Mouse (Mus musculus): ENCODE data around the gene Rsl24d1.
"Not testable (repeated sequence)": the region's sequence is repeated elsewhere in the genome, so short reads cannot be mapped to it uniquely, and the experiment has no call there.

Rsl24d1 gene

DNA sequence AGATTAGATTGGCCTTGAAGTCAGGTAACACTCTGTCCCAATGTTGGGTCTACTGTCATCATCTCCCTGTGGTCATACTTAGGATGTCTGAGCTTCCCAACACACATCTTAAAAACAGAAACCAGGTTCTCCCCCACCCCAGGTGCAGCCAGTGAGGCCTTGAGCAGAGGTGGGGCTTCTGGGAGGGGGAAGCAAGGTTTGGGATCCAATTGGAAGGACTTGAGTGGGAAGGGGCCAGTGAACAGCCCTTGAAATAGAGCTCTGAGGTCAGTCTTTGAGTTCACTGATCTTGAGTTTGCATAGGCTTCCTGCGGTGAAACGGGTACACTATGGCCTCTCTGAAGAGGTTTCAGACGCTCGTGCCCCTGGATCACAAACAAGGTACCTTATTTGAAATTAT lies 11.0 kb upstream of the Rsl24d1 start, which contains the start of gene Gm20509:
Gene Gm20509, plus strand, starts transcription at position 290 of the 400 bp plus-strand sequence.
- DNase-seq (ENCODE audit: low spot score in 2 of 2) = no peak

DNA sequence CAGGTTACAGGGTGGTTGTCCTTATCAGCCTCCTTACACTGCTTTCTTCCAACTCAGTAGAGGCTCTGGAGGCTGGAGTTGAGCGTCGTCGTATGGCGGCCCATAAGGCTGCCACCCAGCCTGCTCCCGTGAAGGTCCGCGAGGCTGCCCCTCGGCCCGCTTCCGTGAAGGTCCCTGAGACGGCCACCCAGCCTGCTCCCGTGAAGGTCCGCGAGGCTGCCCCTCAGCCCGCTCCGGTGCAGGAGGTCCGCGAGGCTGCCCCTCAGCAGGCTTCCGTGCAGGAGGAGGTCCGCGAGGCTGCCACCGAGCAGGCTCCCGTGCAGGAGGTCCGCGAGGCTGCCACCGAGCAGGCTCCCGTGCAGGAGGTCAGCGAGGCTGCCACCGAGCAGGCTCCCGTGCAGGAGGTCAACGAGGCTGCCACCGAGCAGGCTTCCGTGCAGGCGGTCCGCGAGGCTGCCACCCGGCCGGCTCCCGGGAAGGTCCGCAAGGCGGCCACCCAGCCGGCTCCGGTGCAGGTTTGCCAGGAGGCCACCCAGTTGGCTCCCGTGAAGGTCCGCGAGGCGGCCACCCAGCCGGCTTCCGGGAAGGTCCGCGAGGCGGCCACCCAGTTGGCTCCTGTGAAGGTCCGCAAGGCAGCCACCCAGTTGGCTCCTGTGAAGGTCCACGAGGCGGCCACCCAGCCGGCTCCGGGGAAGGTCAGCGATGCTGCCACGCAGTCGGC lies 9.9 kb upstream of the Rsl24d1 start:
- DNase-seq (ENCODE audit: low spot score in 2 of 2) = peak in 1 of 2 experiments; percentile 61

DNA sequence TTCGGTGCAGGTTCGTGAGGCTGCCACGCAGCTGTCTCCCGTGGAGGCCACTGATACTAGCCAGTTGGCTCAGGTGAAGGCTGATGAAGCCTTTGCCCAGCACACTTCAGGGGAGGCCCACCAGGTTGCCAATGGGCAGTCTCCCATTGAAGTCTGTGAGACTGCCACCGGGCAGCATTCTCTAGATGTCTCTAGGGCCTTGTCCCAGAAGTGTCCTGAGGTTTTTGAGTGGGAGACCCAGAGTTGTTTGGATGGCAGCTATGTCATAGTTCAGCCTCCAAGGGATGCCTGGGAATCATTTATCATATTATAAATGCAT lies 9.4 kb upstream of the Rsl24d1 start:
- DNase-seq (ENCODE audit: low spot score in 2 of 2) = no peak

DNA sequence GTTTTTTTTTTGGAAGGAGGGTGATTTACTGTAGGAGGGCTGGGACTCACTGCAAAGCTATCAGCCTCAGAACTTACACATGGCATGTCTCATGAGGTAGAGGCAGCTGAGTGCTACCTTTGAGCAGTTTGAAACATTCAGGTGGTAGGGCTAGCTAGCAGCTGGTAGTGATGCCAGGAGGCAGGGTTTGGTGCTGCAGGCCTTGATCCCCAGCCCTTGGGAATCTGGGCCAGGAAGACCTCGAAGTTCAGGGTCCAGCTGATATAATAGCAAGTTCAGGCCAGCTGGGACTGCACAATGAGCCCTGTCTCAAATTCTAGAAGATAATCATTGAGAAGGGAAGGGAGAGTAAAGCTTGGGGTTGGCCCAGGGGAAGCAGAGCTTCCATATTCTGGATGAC lies 8.1 kb upstream of the Rsl24d1 start:
- no peak for DNase-seq (ENCODE audit: low spot score in 2 of 2)

DNA sequence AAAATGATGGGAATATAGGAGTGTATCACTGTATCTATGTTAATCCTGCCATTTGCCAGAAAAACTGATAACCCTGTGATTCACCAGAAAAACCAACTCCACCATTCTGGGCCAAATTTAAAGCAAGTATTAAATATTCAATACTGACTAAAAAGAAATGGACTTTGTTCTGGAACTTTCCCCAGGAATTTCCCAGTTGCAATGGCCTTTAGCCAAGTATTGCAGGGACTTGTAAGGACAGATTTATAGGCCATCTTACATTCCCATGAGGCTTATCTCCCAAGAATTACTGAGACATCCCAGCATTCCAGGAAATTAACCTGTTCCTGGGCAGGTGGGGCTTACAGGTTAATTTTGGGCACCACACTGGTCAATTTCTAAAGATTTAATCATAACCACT lies 7.5 kb upstream of the Rsl24d1 start:
- no peak for DNase-seq (ENCODE audit: low spot score in 2 of 2)

DNA sequence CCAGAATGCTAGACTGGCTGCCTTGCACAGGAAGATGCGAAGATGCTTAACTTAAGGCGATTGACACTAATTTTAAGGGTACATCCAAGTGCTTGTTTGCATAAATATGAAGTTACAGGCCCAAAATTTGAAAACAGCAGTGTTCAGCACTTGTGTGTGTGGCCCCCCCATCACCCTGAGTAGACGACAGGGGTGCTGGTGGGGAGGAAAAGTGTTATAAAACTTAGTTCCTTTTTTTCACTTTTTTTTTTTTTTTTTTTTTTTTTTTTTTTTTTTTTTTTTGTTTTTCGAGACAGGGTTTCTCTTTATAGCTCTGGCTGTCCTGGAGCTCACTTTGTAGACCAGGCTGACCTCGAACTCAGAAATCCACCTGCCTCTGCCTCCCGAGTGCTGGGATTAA lies 3.5 kb downstream of the Rsl24d1 start:
- DNase-seq (ENCODE audit: low spot score in 2 of 2) = not testable (repeated sequence)

DNA sequence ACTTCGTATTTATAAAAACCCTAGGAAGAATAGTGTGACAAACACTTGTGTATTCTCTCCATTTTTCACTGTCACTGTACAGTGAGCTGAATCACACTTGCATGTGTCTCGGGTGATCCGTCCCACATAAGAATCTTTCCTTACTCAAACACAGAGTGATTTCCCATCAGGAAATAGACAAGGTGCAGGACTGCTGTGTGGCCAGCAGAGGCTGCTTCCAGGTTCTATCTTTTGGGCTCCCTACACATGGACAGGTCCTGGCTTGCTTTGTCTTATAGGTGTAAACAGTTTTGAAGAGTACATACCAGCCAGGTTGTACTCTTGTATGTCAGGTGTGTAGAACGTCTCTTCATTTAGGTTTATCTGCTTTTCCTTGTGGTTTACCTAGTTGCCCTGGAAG lies 4.8 kb downstream of the Rsl24d1 start:
- no peak for DNase-seq (ENCODE audit: low spot score in 2 of 2)

DNA sequence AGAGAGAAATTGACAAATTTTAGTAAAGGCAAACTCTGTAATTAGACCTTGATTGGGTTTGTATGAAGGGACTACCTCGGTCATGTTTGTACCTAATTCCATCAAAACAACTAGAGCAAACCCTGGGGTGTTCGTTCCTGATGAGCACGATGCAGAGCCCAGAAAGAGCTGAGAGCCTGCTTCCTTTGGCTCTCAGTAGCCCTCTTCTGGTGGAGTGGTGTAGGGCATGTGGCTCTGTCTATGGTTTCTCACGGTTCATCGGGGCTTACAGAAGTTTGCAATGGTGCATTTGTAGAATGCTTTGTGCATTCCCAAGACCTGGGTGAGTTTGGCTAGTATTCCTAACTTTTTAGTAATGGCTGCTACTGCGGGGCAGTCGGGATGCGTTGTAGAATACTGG lies 8.5 kb downstream of the Rsl24d1 start:
- DNase-seq (ENCODE audit: low spot score in 2 of 2) = no peak

DNA sequence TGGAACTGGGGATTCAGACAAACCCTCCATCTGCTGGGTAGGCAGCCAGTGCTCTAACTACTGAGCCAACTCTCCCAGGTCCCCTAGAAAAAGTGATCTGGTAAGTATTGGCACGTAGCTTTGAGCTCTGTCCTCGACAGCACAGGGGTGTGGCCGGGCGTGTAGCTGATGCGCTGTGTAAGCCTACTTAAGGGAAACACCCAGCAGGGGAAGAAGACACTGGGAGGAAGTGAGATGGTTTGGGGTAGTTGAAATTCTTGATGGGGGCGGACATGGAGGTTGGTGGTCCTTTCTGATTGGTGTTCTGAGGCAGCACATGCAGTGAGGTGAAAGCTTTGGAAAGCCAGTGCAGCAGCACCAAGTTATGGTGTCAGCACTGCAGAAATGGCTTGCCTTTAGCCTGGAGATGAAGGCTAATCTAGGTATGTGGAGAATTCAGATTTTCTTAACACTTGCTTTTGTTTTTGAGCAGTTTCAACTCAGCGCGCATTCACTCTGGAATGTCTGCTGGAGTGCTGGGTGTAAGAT lies 11.9 kb downstream of the Rsl24d1 start:
- DNase-seq (ENCODE audit: low spot score in 2 of 2) = no peak

DNA sequence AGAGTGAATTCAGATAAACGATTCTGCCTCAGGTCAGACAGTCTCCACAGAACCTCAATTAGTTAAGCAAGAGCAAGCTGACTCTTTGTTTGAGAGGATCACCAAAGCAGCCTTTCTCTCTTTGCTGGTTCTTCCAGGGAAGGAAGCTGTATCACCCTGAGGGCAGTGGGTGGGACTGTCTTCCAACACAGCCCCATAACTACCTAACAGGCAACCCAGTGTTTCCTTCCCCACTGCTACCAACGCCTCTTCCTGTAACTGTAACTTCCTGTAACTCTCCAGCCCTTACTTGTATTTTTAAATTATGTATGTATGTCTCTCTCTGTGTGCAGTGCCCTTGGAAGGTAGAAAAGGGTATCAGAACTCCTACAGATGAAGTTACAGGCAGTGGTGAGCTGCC lies 14.2 kb downstream of the Rsl24d1 start:
- DNase-seq (ENCODE audit: low spot score in 2 of 2) = no peak

DNA sequence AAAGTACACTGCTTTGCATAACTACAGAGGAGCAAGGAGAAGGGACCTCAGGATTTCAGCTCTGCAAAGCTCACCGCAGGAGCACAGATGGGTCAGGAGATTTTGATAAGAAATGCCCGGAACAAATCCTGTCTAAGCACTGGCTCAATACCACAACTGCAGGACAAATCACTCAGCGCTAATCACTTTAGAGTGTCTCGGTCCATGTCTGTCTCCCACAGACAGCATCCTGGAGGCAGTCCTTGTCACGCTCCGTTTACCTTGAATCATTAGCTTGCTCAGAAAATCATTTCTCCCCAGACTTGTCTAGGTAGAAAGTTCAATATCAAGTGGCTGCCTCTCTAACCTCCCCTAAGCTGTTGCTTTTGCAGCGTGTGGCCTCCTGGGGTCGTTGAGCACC lies 16.6 kb downstream of the Rsl24d1 start:
- no peak for DNase-seq (ENCODE audit: low spot score in 2 of 2)

DNA sequence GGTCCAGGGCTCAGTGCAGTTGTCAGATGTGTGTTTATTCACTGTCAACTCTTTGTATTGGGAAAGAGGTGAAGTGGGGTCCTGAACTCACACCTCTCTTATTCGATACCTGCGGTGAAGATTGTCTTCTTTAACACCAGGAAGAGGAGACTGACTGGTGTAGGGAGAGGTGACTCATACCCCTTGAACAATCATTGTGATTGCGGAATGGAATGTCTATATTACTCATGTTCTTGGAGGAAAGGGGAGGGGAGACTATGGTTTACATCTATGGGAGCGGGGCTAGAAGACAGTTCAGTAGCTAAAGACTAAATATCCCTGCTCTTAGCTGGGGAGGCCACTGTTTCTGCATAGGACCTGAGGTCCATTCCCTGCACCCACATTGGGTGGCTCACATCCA lies 17.3 kb downstream of the Rsl24d1 start:
- no peak for DNase-seq (ENCODE audit: low spot score in 2 of 2)

DNA sequence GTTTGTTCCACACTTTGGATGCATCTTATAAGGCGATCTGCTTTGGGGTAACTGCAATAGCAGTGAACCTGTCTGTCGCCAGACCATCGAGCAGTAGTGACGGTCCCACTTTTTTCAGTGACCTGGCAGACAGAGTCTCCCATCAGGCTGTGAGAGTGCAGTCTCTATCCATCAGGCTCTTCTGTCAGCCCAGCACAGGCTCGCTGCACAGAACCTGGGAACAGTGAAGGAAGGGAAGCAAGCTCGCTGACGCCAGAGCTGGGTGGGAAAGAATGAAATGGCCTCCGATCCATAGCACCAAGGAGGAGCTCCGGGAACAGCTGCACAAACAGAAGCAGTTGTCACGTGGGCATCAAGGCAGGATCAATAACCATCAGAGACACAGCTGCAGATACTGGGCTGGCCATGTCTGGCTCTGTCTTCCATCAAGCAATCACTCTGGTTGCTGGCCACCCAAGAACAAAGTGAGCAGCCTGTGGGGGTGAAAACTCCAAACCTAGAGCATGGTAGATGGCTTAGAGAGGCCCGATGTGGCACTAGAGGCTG lies 24.2 kb downstream of the Rsl24d1 start:
- DNase-seq (ENCODE audit: low spot score in 2 of 2) = no peak

DNA sequence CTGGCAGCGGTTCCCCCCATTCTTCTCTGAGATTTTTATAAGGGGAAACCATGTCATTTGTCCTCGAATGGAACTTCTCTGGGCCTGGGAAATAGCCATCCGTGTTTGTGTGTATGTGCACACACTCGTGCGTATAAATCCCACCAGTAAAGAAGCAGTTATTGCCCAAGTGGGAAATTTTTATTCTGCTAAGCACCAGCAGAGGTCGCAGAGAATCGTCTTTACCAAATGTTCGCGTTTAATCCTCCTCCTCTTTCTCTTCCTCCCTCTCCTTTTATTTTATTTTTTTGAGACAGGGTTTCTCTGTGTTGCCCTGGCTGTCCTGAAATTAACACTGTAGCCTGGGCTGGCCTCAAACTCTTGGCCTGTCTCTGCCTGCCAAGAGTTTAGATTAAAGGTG lies 41.1 kb downstream of the Rsl24d1 start:
- no peak for DNase-seq (ENCODE audit: low spot score in 2 of 2)

DNA sequence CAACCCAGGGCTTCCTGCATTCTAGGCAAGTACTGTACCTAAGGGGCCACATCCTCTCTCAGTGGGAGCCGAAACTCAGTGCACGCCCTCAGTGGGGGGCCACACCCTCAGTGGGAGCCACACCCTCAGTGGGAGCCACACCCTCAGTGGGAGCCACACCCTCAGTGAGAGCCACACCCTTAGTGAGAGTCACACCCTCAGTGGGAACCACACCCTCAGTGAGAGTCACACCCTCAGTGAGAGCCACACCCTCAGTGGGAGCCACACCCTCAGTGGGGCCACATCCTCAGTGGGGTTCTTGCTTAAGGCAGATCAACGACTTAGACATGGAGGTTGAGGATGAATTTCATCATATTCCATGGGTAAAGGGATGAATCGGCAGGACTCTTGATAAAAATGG lies 44.7 kb downstream of the Rsl24d1 start:
- no peak for DNase-seq (ENCODE audit: low spot score in 2 of 2)

DNA sequence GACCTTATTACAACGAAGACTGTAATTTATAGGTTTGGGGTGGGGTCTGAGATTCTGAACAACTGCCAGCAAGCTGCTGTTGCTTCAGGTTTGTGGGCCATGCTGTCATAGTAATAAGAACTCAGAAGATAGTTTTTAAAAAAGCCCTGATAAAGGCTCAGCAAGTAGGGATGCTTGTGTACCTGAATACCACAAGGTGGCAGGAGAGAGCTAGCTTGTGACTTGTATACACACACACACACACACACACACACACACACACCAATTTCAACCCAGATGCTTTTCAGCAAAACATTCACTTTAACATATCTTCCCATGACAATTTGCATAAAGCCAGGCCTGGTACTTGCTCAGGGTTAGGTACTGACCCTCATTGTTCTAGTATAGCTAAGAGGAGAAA lies 46.0 kb downstream of the Rsl24d1 start:
- no peak for DNase-seq (ENCODE audit: low spot score in 2 of 2)

DNA sequence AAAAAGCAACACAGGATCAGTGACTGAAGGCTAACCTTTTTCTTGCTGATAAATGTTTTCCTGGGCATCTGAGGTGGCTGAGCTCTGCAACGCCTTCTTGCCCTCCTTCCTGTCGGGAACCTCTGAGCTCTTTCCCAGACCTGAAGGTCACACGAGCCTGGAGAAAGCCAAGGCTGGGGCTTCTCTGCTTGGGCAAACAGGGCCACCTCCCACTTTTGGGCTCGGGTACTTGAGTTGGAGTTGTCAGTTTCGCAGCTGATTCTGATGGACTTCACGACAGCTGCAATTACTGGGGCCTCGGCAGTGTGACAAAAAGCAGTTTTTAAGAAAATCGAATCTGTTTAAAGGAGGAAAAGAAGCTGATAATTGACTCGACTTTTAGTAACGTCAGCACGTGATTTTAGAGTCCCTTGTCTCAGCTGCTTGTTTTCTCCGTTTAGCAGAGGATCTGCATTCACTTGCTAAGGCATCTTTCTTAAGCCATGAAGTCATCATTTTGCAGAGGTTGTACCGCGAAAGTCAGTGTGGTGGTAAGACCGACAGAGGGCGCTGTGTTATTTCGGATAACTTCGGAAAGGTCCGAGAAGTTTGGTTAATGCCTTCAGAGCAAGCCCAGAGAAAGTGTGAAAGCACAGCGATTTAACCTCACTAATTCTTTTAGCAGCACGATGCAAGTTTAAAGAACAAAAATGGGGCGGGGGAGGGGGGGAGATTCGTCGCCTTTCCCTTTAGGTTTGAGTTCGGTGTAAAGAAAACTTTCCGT lies 49.5 kb downstream of the Rsl24d1 start:
- DNase-seq (ENCODE audit: low spot score in 2 of 2) = peak; percentile 26 to 28

DNA sequence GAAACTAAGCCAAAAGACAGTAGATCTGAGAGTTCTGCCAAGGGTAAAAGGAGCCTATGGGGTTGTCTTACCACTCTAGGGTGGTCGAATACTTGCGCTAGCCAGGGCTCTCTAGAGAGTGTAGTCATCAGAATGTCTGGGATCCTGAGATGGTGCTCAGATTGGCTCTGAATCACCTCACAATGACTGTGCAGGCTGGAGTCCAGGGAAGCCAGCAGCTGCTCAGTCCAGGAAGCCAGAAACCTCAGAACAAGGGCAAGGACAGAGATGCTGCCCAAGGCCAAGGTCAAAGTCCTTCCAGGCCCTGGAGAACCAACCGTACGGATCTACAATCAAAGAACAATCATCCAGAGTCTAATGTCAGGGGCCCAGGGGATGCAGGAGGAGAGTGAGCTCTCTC lies 52.4 kb downstream of the Rsl24d1 start:
- DNase-seq (ENCODE audit: low spot score in 2 of 2) = no peak
